Mouse (Mus musculus): ENCODE results near the gene Rpn2. TPM values are rescaled to one million over a fixed set of nuclear protein-coding genes. Genes with fewer than 3 reads are reported as not detected.

The Rpn2 gene
- polyA plus RNA-seq, 1 experiment from 2014 or later = 281 TPM

DNA sequence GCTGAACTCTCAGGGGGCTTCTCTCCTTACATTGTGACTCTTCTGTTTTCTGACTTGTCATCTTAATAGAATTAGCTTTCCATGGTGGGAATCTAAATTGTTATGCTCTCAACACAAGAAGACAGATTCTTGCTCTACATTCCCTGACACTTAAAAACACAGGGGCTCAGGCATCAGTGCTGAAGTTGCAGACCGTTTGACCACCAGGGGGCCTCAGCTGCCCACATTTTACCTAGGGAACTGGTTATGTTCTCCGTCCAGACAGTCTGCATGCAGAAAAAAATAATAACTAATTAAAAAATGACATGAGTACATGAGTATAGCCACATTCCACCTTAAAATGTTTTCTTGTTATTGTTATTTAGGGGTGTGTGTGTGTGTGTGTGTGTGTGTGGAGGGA, 13.3 kb downstream of the Rpn2 start:
- H3K27me3 ChIP-seq (ENCODE audit: insufficient read depth, poor library complexity, severe bottlenecking) = no peaks in the 10 kb centered on the region
- no peaks in the 10 kb centered on the region for H3K4me1 ChIP-seq
- H3K9me3 ChIP-seq = no peaks in the 10 kb centered on the region
- DNase-seq (ENCODE audit: low spot score) = no peak
- no peak overlapping the region for H3K27ac ChIP-seq
- no peak overlapping the region for H3K4me3 ChIP-seq
- H3K36me3 ChIP-seq = peaks cover 96% of the 10 kb centered on the region
- WGBS = 42% methylated on average over 2 of the region's 2 CpGs

DNA sequence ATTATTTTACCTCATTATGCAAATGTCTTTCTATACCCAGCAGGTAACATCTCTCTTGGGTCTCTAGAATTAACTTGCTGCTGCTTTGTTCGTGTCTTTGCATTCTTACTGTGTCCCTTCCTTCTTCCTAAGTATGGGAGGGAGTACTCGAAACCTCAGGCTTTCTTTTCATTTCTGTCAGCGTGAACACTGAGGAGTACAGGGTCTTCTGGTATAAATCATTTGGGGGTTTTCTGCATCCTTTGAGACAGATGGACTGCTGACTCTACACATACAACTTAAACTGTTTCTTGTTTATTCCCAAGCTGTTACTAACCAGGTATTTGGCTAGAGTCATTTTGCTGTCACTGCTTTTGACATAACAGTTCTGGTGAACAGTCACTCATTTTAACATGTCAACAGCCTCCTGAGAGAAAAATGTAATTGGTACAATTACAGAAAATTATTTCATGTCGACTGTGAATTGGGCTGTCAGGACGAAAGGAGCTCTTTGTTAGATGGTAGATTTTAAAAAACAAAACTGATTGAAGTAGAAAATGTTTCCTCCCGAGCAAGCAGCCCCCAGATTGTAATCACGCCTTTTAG, 17.4 kb downstream of the Rpn2 start:
- H3K4me3 ChIP-seq = no peak overlapping the region
- 84% methylated on average over 7 of the region's 7 CpGs for WGBS
- no peaks in the 10 kb centered on the region for H3K27me3 ChIP-seq (ENCODE audit: insufficient read depth, poor library complexity, severe bottlenecking)
- no peak for DNase-seq (ENCODE audit: low spot score)
- peaks cover 96% of the 10 kb centered on the region for H3K36me3 ChIP-seq
- H3K4me1 ChIP-seq = no peaks in the 10 kb centered on the region
- no peak overlapping the region for H3K27ac ChIP-seq
- no peaks in the 10 kb centered on the region for H3K9me3 ChIP-seq

DNA sequence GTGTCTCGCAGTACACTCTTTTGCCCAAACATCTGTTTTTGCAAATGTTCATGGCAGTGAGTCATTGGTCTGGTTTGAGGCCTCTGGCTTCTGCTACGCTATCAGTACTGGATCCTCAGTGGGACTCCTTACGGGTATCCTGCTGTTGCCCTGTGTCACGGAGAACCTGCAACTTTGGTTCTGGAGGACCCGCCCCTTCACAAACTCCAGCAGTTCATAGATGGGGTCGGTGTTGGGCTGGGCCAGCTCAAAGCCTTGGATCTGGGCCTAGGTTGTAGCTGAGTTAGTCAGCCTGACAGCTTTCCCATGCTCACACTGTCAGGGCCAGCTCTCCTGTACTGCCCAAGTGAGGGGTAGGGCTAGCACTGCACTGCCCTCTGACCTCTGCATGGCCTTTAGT, 21.2 kb downstream of the Rpn2 start:
- DNase-seq (ENCODE audit: low spot score) = no peak
- no peaks in the 10 kb centered on the region for H3K27me3 ChIP-seq (ENCODE audit: insufficient read depth, poor library complexity, severe bottlenecking)
- H3K4me1 ChIP-seq = no peaks in the 10 kb centered on the region
- H3K36me3 ChIP-seq = peaks cover 93% of the 10 kb centered on the region
- H3K27ac ChIP-seq = no peak overlapping the region
- WGBS = 90% methylated on average over 6 of the region's 6 CpGs
- no peak overlapping the region for H3K4me3 ChIP-seq
- no peaks in the 10 kb centered on the region for H3K9me3 ChIP-seq

DNA sequence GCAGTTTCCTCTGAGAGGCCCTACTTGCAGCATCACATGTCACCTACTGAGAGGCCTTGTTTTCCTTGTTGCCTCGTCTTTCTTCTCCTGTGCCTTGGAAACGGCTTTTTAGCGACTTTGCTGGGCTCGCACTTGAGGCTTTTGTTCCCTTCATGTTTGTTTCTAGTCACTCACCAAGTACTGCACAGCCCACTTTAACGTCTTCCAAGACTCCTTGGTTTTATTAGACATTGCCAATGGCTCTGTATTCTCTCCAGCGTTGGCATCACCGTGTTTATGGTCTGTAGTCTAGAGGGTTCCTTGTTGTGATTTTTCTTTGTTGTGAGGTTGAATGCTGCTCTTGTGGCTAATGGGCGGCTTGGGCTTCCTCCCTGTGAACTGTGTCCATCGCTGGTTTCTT, 24.3 kb downstream of the Rpn2 start:
- Histone ChIP-seq H3K27me3 (ENCODE audit: insufficient read depth, poor library complexity, severe bottlenecking) (no peaks in the 10 kb centered on the region), H3K4me3 (no peak overlapping the region), H3K4me1 (no peaks in the 10 kb centered on the region), H3K36me3 (peaks cover 86% of the 10 kb centered on the region), H3K27ac (no peak overlapping the region), H3K9me3 (no peaks in the 10 kb centered on the region)
- no peak for DNase-seq (ENCODE audit: low spot score)
- WGBS = 84% methylated on average over 9 of the region's 9 CpGs

DNA sequence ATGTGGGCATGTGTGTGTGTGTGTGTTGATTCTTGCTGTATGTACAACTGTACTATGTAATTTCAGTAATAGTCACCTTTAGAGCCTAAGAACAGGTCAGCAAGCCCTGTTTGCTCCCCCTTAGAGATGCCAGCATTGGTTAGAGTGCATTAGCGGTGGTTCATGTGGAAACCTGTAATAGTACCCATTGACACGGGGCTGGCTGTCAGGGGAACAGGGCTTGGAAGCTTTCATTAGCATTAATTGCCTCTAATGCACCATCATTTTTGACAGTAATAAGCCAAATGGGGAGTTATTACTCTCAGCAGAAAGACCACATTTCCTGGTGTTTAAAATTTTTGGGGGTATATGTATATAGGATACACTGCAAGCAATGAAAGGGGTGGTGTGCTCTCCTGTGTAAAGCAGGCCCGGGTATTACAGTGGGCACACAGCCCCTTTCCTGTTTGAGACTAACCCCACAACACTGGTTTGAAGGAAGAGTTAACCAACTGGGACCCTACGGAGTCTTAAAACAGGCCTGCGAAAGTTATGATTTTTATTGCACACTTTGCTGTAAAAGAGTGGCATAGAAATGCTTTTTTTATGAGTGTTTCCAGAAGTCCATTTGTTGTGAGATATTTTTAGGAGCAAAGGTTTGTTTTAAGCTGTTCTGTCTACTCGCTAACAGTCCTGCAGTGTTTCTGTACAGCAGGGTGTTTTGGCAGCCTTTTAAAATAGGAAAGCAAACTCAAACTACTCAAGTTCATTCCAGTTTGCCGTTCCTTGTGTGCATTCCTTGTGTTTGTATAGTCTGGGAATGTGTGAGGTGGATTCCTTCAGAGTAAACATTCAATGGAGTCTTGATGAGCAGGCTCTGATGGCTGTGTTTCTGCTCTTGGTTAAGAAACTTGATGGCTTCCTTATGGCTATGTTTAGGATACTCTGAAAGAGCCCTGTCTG, 27.5 kb downstream of the Rpn2 start:
- H3K27me3 ChIP-seq (ENCODE audit: insufficient read depth, poor library complexity, severe bottlenecking) = no peaks in the 10 kb centered on the region
- peaks cover 89% of the 10 kb centered on the region for H3K36me3 ChIP-seq
- H3K9me3 ChIP-seq = no peaks in the 10 kb centered on the region
- no peak overlapping the region for H3K4me3 ChIP-seq
- no peak overlapping the region for H3K27ac ChIP-seq
- 84% methylated on average over 7 of the region's 7 CpGs for WGBS
- DNase-seq (ENCODE audit: low spot score) = no peak
- H3K4me1 ChIP-seq = no peaks in the 10 kb centered on the region

DNA sequence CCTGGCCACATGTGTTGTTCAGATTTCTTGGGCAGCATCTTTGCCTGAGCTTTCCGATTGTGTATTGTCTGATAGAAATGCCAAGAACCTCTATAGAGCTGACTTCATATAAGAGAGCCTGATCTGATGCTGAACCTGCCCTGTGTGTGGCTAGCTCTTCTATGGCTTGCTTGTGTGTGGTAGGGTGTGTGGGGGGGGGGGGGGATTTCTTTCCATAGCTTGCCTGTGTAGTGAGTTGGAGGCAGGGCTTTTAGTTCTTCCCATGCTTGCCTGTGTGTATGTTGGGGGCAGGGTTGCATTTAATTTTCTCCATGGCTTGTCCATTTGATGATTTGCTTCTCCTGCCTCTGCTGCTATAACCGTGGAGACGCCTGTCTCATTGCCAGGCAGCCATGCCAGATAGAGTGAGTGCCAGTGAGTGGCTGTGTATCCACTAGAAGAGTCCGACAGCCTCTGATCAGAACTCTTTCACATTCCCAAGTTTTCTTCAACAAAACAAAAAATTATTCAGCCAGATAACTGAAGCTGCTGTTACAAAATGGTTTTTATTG, 29.0 kb downstream of the Rpn2 start:
- no peak overlapping the region for H3K27ac ChIP-seq
- 86% methylated on average over 4 of the region's 4 CpGs for WGBS
- H3K36me3 ChIP-seq = peaks cover 91% of the 10 kb centered on the region
- DNase-seq (ENCODE audit: low spot score) = no peak
- H3K4me3 ChIP-seq = no peak overlapping the region
- no peaks in the 10 kb centered on the region for H3K9me3 ChIP-seq
- no peaks in the 10 kb centered on the region for H3K4me1 ChIP-seq
- no peaks in the 10 kb centered on the region for H3K27me3 ChIP-seq (ENCODE audit: insufficient read depth, poor library complexity, severe bottlenecking)

DNA sequence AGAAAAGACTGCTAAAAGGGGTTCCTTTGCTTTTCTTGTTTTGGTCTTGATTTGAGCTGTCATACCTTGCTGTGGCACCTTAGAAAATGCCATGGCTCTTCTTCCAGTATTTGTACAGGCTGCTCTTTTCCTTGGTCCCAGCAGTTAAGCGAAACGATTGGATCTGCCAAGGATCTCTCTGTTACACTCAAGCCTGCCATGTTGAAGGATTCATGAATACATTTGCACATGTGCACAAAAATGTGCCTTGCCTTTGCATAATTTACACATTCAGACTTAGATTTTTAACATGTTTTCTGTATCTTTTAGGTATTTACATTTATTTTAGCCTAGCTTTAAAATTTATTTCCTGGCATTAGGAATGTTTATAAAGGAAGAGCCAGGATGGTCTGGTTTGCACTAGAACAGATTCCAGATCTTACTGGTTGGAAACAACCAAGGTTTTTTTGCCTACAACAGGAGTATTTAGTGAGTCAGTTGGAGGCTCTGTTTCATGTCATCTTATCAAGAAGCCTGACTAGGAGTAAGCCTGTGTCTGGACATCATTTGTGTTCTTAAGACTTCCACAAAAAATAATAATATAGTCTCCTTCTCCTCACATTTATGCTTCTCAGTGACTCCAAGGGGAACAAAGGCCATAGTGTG, 29.6 kb downstream of the Rpn2 start:
- DNase-seq (ENCODE audit: low spot score) = no peak
- H3K4me1 ChIP-seq = no peaks in the 10 kb centered on the region
- H3K27ac ChIP-seq = 0 out of 2 replicates have a peak overlapping the region, but pooled peaks have one; percentile 3
- H3K36me3 ChIP-seq = peaks cover 91% of the 10 kb centered on the region
- no peak overlapping the region for H3K4me3 ChIP-seq
- 86% methylated on average over 2 of the region's 2 CpGs for WGBS
- H3K9me3 ChIP-seq = no peaks in the 10 kb centered on the region
- H3K27me3 ChIP-seq (ENCODE audit: insufficient read depth, poor library complexity, severe bottlenecking) = no peaks in the 10 kb centered on the region

DNA sequence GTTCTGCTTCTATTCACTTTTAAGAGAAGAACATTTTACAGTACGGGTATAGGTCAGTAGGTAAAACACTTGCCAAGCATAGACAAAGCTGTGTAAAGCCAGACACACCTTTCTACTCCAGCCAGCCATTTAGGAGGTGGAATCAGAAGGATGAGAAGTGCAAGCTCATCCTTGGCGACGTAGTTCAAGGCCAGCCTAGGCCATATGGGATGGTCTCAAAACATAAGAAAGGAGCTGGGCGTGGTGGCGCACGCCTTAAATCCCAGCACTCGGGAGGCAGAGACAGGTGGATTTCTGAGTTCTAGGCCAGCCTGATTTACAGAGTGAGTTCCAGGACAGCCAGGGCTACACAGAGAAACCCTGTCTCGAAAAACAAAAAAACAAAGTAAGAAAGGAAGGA, 30.8 kb downstream of the Rpn2 start:
- DNase-seq (ENCODE audit: low spot score) = no peak
- Histone ChIP-seq H3K4me3 (no peak overlapping the region), H3K27ac (no peak overlapping the region), H3K36me3 (peaks cover 91% of the 10 kb centered on the region), H3K27me3 (ENCODE audit: insufficient read depth, poor library complexity, severe bottlenecking) (no peaks in the 10 kb centered on the region), H3K9me3 (no peaks in the 10 kb centered on the region), H3K4me1 (no peaks in the 10 kb centered on the region)
- WGBS = 95% methylated on average over 8 of the region's 8 CpGs

DNA sequence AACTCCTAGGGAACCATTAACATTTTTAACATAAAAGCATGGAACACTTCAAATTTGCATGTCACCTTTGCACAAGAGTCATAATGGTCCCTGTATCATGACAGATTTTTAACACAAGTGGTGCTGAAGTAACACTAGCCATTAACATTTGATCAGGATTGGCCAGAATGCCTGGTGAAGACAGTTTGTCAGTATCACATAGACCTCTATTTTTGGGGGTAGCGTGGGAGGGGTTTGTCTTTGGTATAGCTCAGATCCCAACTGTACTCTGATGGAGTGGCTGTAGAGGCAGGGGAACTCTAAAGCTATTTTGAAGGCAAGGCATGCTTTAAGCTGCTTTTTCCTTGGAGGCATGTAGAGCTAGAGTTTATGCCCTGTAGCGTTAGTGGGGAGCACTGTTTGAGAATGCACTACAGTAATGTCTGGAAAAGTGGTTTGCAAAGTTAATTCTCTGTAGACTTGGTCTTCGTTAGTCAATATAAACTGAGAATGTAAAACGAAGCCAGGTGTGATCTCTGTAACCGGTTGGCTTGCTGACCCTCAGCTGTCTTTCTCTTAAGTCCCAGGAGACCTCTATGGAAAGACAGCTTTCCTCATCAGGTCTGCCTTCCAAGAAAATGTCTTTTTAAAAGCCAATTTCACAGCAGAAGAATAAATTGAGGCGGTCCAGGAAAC, 32.3 kb downstream of the Rpn2 start:
- H3K4me1 ChIP-seq = no peaks in the 10 kb centered on the region
- H3K36me3 ChIP-seq = peaks cover 92% of the 10 kb centered on the region
- no peaks in the 10 kb centered on the region for H3K27me3 ChIP-seq (ENCODE audit: insufficient read depth, poor library complexity, severe bottlenecking)
- H3K4me3 ChIP-seq = no peak overlapping the region
- WGBS = 86% methylated on average over 6 of the region's 6 CpGs
- H3K9me3 ChIP-seq = no peaks in the 10 kb centered on the region
- DNase-seq (ENCODE audit: low spot score) = no peak
- H3K27ac ChIP-seq = no peak overlapping the region

DNA sequence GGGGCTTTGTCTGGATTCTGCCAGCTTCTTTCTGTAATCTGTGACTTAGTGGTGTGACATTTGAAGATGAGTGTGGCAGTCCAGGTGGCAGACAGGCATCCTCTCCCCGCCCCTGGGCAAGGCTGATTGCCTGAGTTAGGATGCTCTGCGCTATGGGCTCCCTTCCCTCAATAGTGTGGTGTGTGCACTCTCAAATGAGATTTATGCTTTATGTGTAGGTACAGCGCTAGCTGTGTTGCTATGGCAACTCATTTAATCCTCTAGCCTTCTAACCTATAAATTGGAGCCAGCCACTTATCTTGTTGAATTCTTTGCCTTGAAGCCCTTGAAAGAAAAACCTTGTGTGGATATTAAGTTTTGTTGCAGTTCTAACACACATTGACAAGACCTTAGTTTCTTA, 34.9 kb downstream of the Rpn2 start:
- no peak overlapping the region for H3K27ac ChIP-seq
- 87% methylated on average over 3 of the region's 3 CpGs for WGBS
- H3K27me3 ChIP-seq (ENCODE audit: insufficient read depth, poor library complexity, severe bottlenecking) = no peaks in the 10 kb centered on the region
- H3K4me1 ChIP-seq = no peaks in the 10 kb centered on the region
- peaks cover 99% of the 10 kb centered on the region for H3K36me3 ChIP-seq
- no peaks in the 10 kb centered on the region for H3K9me3 ChIP-seq
- no peak overlapping the region for H3K4me3 ChIP-seq
- DNase-seq (ENCODE audit: low spot score) = no peak

DNA sequence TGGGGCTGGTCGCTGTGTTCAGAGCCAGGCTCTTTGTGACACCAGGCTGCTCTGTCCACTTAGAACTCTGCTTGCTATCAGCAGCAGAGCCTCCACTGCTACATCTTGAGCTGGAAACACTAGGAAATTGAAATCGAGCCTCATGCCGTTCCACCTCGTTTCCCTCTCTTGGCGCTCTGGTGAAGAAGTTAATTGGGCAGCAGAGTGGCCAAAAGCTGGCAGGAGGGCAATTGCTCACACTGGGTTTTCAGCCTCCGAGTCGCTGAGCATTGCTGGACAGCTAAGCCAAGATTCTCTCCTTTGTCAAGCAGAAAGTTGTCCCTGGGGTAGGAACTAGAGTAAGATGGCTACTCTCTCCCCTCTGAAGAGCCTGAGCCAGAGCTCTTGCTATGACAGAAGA, 35.5 kb downstream of the Rpn2 start:
- no peak overlapping the region for H3K27ac ChIP-seq
- DNase-seq (ENCODE audit: low spot score) = no peak
- no peaks in the 10 kb centered on the region for H3K27me3 ChIP-seq (ENCODE audit: insufficient read depth, poor library complexity, severe bottlenecking)
- no peak overlapping the region for H3K4me3 ChIP-seq
- no peaks in the 10 kb centered on the region for H3K9me3 ChIP-seq
- H3K4me1 ChIP-seq = no peaks in the 10 kb centered on the region
- H3K36me3 ChIP-seq = peaks cover 97% of the 10 kb centered on the region
- 88% methylated on average over 7 of the region's 7 CpGs for WGBS

DNA sequence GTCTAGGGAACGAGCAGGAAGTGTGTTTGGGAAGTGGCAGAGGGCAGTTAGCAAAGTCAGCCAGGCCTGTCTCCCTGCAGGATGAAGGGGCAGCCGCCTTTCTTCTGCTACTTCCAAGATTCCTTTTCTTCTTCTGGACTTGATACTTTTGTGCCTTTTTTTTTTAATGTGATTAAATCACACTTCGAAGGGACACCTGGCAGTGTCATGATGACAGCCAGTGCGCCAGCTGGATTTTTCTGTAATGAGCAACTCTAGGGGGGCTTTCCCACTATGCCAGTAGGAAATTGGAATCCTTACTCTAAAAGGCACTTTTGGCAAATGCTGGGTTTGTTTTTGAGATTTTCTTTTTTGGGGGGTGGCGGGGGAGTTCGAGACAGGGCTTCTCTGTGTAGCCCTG, 36.7 kb downstream of the Rpn2 start:
- Histone ChIP-seq H3K27ac (no peak overlapping the region), H3K9me3 (no peaks in the 10 kb centered on the region), H3K4me3 (no peak overlapping the region), H3K27me3 (ENCODE audit: insufficient read depth, poor library complexity, severe bottlenecking) (no peaks in the 10 kb centered on the region), H3K4me1 (no peaks in the 10 kb centered on the region), H3K36me3 (peaks cover 95% of the 10 kb centered on the region)
- no peak for DNase-seq (ENCODE audit: low spot score)
- 93% methylated on average over 6 of the region's 6 CpGs for WGBS
